Mouse (Mus musculus): ENCODE results near the gene Ntrk3. TPM values are rescaled to one million over a fixed set of nuclear protein-coding genes. Genes with fewer than 3 reads are reported as not detected.

Gene Ntrk3
- polyA plus RNA-seq, 1 experiment from 2014 or later: 3.1 TPM

- no peak overlapping the region for H3K4me3 ChIP-seq
- 84% methylated on average over 2 of the region's 2 CpGs for WGBS
- H3K27me3 ChIP-seq: no peaks in the 10 kb centered on the region
- no peak for ATAC-seq (ENCODE audit: insufficient number of reproducible peaks, low FRiP score, low TSS enrichment, low read depth)
- no peak overlapping the region for H3K4me2 ChIP-seq
- H3K36me3 ChIP-seq: no peaks in the 10 kb centered on the region
- no peak overlapping the region for H3K9ac ChIP-seq
- H3K27ac ChIP-seq: no peak overlapping the region
- no peaks in the 10 kb centered on the region for H3K4me1 ChIP-seq
- H3K9me3 ChIP-seq: no peaks in the 10 kb centered on the region
Measured at GRCm38 (mm10) chr7:78659846-78660245, 78.0 kb downstream of the Ntrk3 start.

GRCm38 (mm10) chr7:78658026-78658425, 79.8 kb downstream of the Ntrk3 start:
- H3K4me3 ChIP-seq: no peak overlapping the region
- no peak overlapping the region for H3K4me2 ChIP-seq
- 65% methylated on average over 10 of the region's 10 CpGs for WGBS
- no peaks in the 10 kb centered on the region for H3K9me3 ChIP-seq
- H3K9ac ChIP-seq: no peak overlapping the region
- no peaks in the 10 kb centered on the region for H3K36me3 ChIP-seq
- H3K4me1 ChIP-seq: no peaks in the 10 kb centered on the region
- 0 out of 2 replicates have a peak, but pooled peaks cover 2% of the 10 kb centered on the region for H3K27me3 ChIP-seq
- ATAC-seq (ENCODE audit: insufficient number of reproducible peaks, low FRiP score, low TSS enrichment, low read depth): no peak
- H3K27ac ChIP-seq: no peak overlapping the region

- Histone ChIP-seq H3K9me3 (no peaks in the 10 kb centered on the region), H3K4me1 (no peaks in the 10 kb centered on the region), H3K4me3 (no peak overlapping the region), H3K36me3 (no peaks in the 10 kb centered on the region), H3K27me3 (0 out of 2 replicates have a peak, but pooled peaks cover 2% of the 10 kb centered on the region), H3K4me2 (no peak overlapping the region), H3K27ac (no peak overlapping the region), H3K9ac (no peak overlapping the region)
- 63% methylated on average over 3 of the region's 3 CpGs for WGBS
- ATAC-seq (ENCODE audit: insufficient number of reproducible peaks, low FRiP score, low TSS enrichment, low read depth): no peak
Measured at GRCm38 (mm10) chr7:78656181-78656580, 81.6 kb downstream of the Ntrk3 start.

- no peak overlapping the region for H3K27ac ChIP-seq
- no peaks in the 10 kb centered on the region for H3K9me3 ChIP-seq
- H3K9ac ChIP-seq: no peak overlapping the region
- 39% methylated on average over 4 of the region's 4 CpGs for WGBS
- H3K4me2 ChIP-seq: no peak overlapping the region
- H3K4me1 ChIP-seq: no peaks in the 10 kb centered on the region
- H3K4me3 ChIP-seq: no peak overlapping the region
- ATAC-seq (ENCODE audit: insufficient number of reproducible peaks, low FRiP score, low TSS enrichment, low read depth): no peak
- no peaks in the 10 kb centered on the region for H3K36me3 ChIP-seq
- H3K27me3 ChIP-seq: 0 out of 2 replicates have a peak, but pooled peaks cover 2% of the 10 kb centered on the region
Measured at GRCm38 (mm10) chr7:78653686-78654085, 84.1 kb downstream of the Ntrk3 start.

- Histone ChIP-seq H3K9ac (no peak overlapping the region), H3K9me3 (no peaks in the 10 kb centered on the region), H3K4me1 (no peaks in the 10 kb centered on the region), H3K27me3 (0 out of 2 replicates have a peak, but pooled peaks cover 2% of the 10 kb centered on the region), H3K36me3 (no peaks in the 10 kb centered on the region), H3K27ac (no peak overlapping the region), H3K4me3 (no peak overlapping the region), H3K4me2 (no peak overlapping the region)
- WGBS: 52% methylated on average over 1 of the region's 1 CpGs
- no peak for ATAC-seq (ENCODE audit: insufficient number of reproducible peaks, low FRiP score, low TSS enrichment, low read depth)
Measured at GRCm38 (mm10) chr7:78652296-78652695, 85.5 kb downstream of the Ntrk3 start.

- Histone ChIP-seq H3K9ac (no peak overlapping the region), H3K9me3 (no peaks in the 10 kb centered on the region), H3K27me3 (0 out of 2 replicates have a peak, but pooled peaks cover 2% of the 10 kb centered on the region), H3K4me1 (no peaks in the 10 kb centered on the region), H3K36me3 (no peaks in the 10 kb centered on the region), H3K4me3 (no peak overlapping the region), H3K4me2 (no peak overlapping the region), H3K27ac (no peak overlapping the region)
- ATAC-seq (ENCODE audit: insufficient number of reproducible peaks, low FRiP score, low TSS enrichment, low read depth): no peak
- WGBS: 23% methylated on average over 1 of the region's 1 CpGs
Measured at GRCm38 (mm10) chr7:78651540-78651939, 86.3 kb downstream of the Ntrk3 start.

GRCm38 (mm10) chr7:78643667-78644066, 94.1 kb downstream of the Ntrk3 start:
- Histone ChIP-seq H3K36me3 (no peaks in the 10 kb centered on the region), H3K27ac (no peak overlapping the region), H3K4me1 (no peaks in the 10 kb centered on the region), H3K27me3 (no peaks in the 10 kb centered on the region), H3K9ac (no peak overlapping the region), H3K4me2 (no peak overlapping the region), H3K4me3 (no peak overlapping the region), H3K9me3 (no peaks in the 10 kb centered on the region)
- no peak for ATAC-seq (ENCODE audit: insufficient number of reproducible peaks, low FRiP score, low TSS enrichment, low read depth)
- WGBS: 54% methylated on average over 6 of the region's 6 CpGs

- Histone ChIP-seq H3K4me3 (no peak overlapping the region), H3K4me1 (no peaks in the 10 kb centered on the region), H3K27ac (no peak overlapping the region), H3K9me3 (no peaks in the 10 kb centered on the region), H3K36me3 (no peaks in the 10 kb centered on the region), H3K4me2 (no peak overlapping the region), H3K27me3 (no peaks in the 10 kb centered on the region), H3K9ac (no peak overlapping the region)
- ATAC-seq (ENCODE audit: insufficient number of reproducible peaks, low FRiP score, low TSS enrichment, low read depth): no peak
- WGBS: 60% methylated on average over 4 of the region's 4 CpGs
Measured at GRCm38 (mm10) chr7:78623686-78624085, 114.1 kb downstream of the Ntrk3 start.

GRCm38 (mm10) chr7:78621115-78621514, 116.7 kb downstream of the Ntrk3 start:
- no peak for ATAC-seq (ENCODE audit: insufficient number of reproducible peaks, low FRiP score, low TSS enrichment, low read depth)
- Histone ChIP-seq H3K27me3 (no peaks in the 10 kb centered on the region), H3K9ac (no peak overlapping the region), H3K4me2 (no peak overlapping the region), H3K27ac (no peak overlapping the region), H3K9me3 (no peaks in the 10 kb centered on the region), H3K36me3 (no peaks in the 10 kb centered on the region), H3K4me3 (no peak overlapping the region), H3K4me1 (no peaks in the 10 kb centered on the region)
- 40% methylated on average over 4 of the region's 4 CpGs for WGBS

- Histone ChIP-seq H3K9me3 (no peaks in the 10 kb centered on the region), H3K4me3 (no peak overlapping the region), H3K36me3 (no peaks in the 10 kb centered on the region), H3K27me3 (no peaks in the 10 kb centered on the region), H3K4me2 (no peak overlapping the region), H3K9ac (no peak overlapping the region), H3K4me1 (no peaks in the 10 kb centered on the region), H3K27ac (no peak overlapping the region)
- no peak for ATAC-seq (ENCODE audit: insufficient number of reproducible peaks, low FRiP score, low TSS enrichment, low read depth)
- 56% methylated on average over 9 of the region's 9 CpGs for WGBS
Measured at GRCm38 (mm10) chr7:78619818-78620577, 117.8 kb downstream of the Ntrk3 start.

GRCm38 (mm10) chr7:78605538-78606130, 132.2 kb downstream of the Ntrk3 start:
- no peak overlapping the region for H3K27ac ChIP-seq
- no peak overlapping the region for H3K4me3 ChIP-seq
- no peak overlapping the region for H3K9ac ChIP-seq
- WGBS: 33% methylated on average over 5 of the region's 5 CpGs
- H3K4me1 ChIP-seq: no peaks in the 10 kb centered on the region
- peaks cover 15% of the 10 kb centered on the region for H3K27me3 ChIP-seq
- H3K9me3 ChIP-seq: no peaks in the 10 kb centered on the region
- H3K4me2 ChIP-seq: no peak overlapping the region
- no peak for ATAC-seq (ENCODE audit: insufficient number of reproducible peaks, low FRiP score, low TSS enrichment, low read depth)
- no peaks in the 10 kb centered on the region for H3K36me3 ChIP-seq

GRCm38 (mm10) chr7:78603922-78604321, 133.9 kb downstream of the Ntrk3 start:
- no peaks in the 10 kb centered on the region for H3K9me3 ChIP-seq

More at GRCm38 (mm10) chr7:78603922-78604321, 133.9 kb downstream of the Ntrk3 start:
- H3K4me1 ChIP-seq: no peaks in the 10 kb centered on the region
- no peak for ATAC-seq (ENCODE audit: insufficient number of reproducible peaks, low FRiP score, low TSS enrichment, low read depth)
- no peak overlapping the region for H3K9ac ChIP-seq
- no peak overlapping the region for H3K4me3 ChIP-seq
- H3K4me2 ChIP-seq: no peak overlapping the region
- WGBS: 15% methylated on average over 7 of the region's 7 CpGs
- H3K36me3 ChIP-seq: no peaks in the 10 kb centered on the region
- H3K27me3 ChIP-seq: peaks cover 18% of the 10 kb centered on the region
- H3K27ac ChIP-seq: no peak overlapping the region

Data from limb, embryonic 15.5 days (tissue).